Mouse (Mus musculus) stomach, postnatal 0 days (tissue): Measurements from ENCODE around the gene Crhr2. TPM values are rescaled to one million over a fixed set of nuclear protein-coding genes. Genes with fewer than 3 reads are reported as not detected.

ENCODE experiments used
- ATAC-seq: fragments of 200-750 bp; cut with Nextera tagmentation; 2 replicates; pipeline ENCODE4 v1.8.0; 2017; ENCODE audit not compliant: low FRiP score, low TSS enrichment
- DNase-seq: peaks from one replicate; pipeline ENCODE4 v3.0.0-alpha.2; 2016; ENCODE audit warnings: low spot score
- H3K27ac ChIP-seq: fragments of 300-500 bp; sonication (generic); replicated peaks from 2 replicates; pipeline ENCODE4 v1.5.1; 2014; ENCODE audit warnings: mild to moderate bottlenecking, control low read depth
- H3K27me3 ChIP-seq: fragments of 300-500 bp; sonication (generic); 2 replicates; pipeline ENCODE4 v1.6.1; 2014; ENCODE audit warnings: low read length; ENCODE audit not compliant: control insufficient read depth, insufficient read depth
- H3K36me3 ChIP-seq: fragments of 300-500 bp; sonication (generic); 2 replicates; pipeline ENCODE4 v1.6.1; 2014; ENCODE audit warnings: low read length, mixed read lengths; ENCODE audit not compliant: control insufficient read depth, insufficient read depth
- H3K4me1 ChIP-seq: fragments of 300-500 bp; sonication (generic); replicated peaks from 2 replicates; pipeline ENCODE4 v1.6.1; 2014; ENCODE audit warnings: antibody characterized with exemption; ENCODE audit not compliant: control insufficient read depth, insufficient read depth
- H3K4me2 ChIP-seq: fragments of 300-500 bp; sonication (generic); replicated peaks from 2 replicates; pipeline ENCODE4 v1.6.1; 2014; ENCODE audit warnings: low read depth, mild to moderate bottlenecking, control low read depth, moderate library complexity
- H3K4me3 ChIP-seq: fragments of 300-500 bp; sonication (generic); 2 replicates; pipeline ENCODE4 v1.5.1; 2014; ENCODE audit warnings: low read depth, low read length, control low read depth
- H3K9ac ChIP-seq: fragments of 300-500 bp; sonication (generic); 2 replicates; pipeline ENCODE4 v1.6.1; 2014; ENCODE audit warnings: mild to moderate bottlenecking, low read length, control low read depth, mixed read lengths
- H3K9me3 ChIP-seq: fragments of 300-500 bp; sonication (generic); 2 replicates; pipeline ENCODE4 v1.6.1; 2016; ENCODE audit warnings: low read length; ENCODE audit not compliant: control insufficient read depth
- CTCF ChIP-seq: IDR thresholded peaks from 2 replicates; pipeline ENCODE4 v1.5.1; 2016; ENCODE audit warnings: antibody characterized with exemption, low read depth, mild to moderate bottlenecking, moderate library complexity
- EP300 ChIP-seq: optimal IDR thresholded peaks from 2 replicates; pipeline ENCODE3; 2016; ENCODE audit warnings: antibody characterized with exemption
- WGBS: fragments of 180-500 bp; shearing (Covaris S2); extraction: QIAGEN DNeasy Blood & Tissue Kit; methylation state at CpG from one replicate; pipeline ENCODE4 v1.1.7; 2014; 5-methylcytosine and 5-hydroxymethylcytosine counted together
- polyA plus RNA-seq: library from polyadenylated mRNA; unstranded; fragments of >200 nt; fragmentation: Nextera tagmentation; extraction: Ambion mirVana; gene quantifications from 2 replicates; pipeline ENCODE4 v1.2.1, GENCODE M21; 2015

Gene Crhr2
- polyA plus RNA-seq, 1 experiment from 2014 or later = 0.23 TPM

- Histone ChIP-seq H3K4me2 (peak overlapping the region; percentile 78), H3K36me3 (no peaks in the 10 kb centered on the region), H3K9me3 (no peaks in the 10 kb centered on the region), H3K4me3 (peak overlapping the region; percentile 44), H3K27me3 (peaks cover 6% of the 10 kb centered on the region; the same call in 1 of the 2 replicates), H3K27ac (no peak overlapping the region), H3K9ac (peak overlapping the region; percentile 31; the same call in 1 of the 2 replicates), H3K4me1 (0 out of 2 replicates have a peak, but pooled peaks cover 4% of the 10 kb centered on the region)
- ATAC-seq = peak; percentile 36; the same call in 1 of the 2 replicates
- TF ChIP-seq EP300 (no peak), CTCF (peak; percentile 9; the same call in 1 of the 2 replicates)
- DNase-seq = peak; percentile 30
- WGBS = under 1% methylated on average over 68 of the region's 68 CpGs
Measured at GRCm38 (mm10) chr6:55117325-55118109, 15.3 kb downstream of the Crhr2 start.

GRCm38 (mm10) chr6:55108358-55108757 lies 24.5 kb downstream of the Crhr2 start:
- WGBS = 12% methylated on average over 7 of the region's 7 CpGs

GRCm38 (mm10) chr6:55098603-55099002 lies 34.2 kb downstream of the Crhr2 start:
- no peaks in the 10 kb centered on the region for H3K36me3 ChIP-seq
- WGBS = 58% methylated on average over 5 of the region's 5 CpGs
- H3K27me3 ChIP-seq = no peaks in the 10 kb centered on the region; the same call in 1 of the 2 replicates
- H3K4me3 ChIP-seq = no peak overlapping the region
- TF ChIP-seq CTCF = no peak
- no peak for TF ChIP-seq EP300
- no peaks in the 10 kb centered on the region for H3K9me3 ChIP-seq
- no peak overlapping the region for H3K27ac ChIP-seq
- ATAC-seq = no peak
- H3K4me1 ChIP-seq = no peaks in the 10 kb centered on the region
- no peak for DNase-seq
- H3K9ac ChIP-seq = no peak overlapping the region
- no peak overlapping the region for H3K4me2 ChIP-seq

More at GRCm38 (mm10) chr6:55108358-55108757, 24.5 kb downstream of the Crhr2 start:
- TF ChIP-seq EP300 = no peak
- TF ChIP-seq CTCF = no peak
- DNase-seq = peak; percentile 76
- Histone ChIP-seq H3K27me3 (no peaks in the 10 kb centered on the region), H3K27ac (no peak overlapping the region), H3K9me3 (no peaks in the 10 kb centered on the region), H3K36me3 (no peaks in the 10 kb centered on the region), H3K4me3 (no peak overlapping the region), H3K4me1 (no peaks in the 10 kb centered on the region), H3K9ac (no peak overlapping the region), H3K4me2 (no peak overlapping the region)
- peak; percentile 61; the same call in 1 of the 2 replicates for ATAC-seq

- no peak for ATAC-seq
- DNase-seq = no peak
Measured at GRCm38 (mm10) chr6:55098030-55098429, 34.8 kb downstream of the Crhr2 start.

GRCm38 (mm10) chr6:55093431-55094146 lies 39.2 kb downstream of the Crhr2 start:
- no peaks in the 10 kb centered on the region for H3K4me1 ChIP-seq
- no peak overlapping the region for H3K9ac ChIP-seq
- no peak overlapping the region for H3K27ac ChIP-seq
- DNase-seq = no peak
- WGBS = 30% methylated on average over 6 of the region's 6 CpGs
- ATAC-seq = no peak
- no peak for TF ChIP-seq EP300
- no peak for TF ChIP-seq CTCF
- H3K4me2 ChIP-seq = no peak overlapping the region
- H3K36me3 ChIP-seq = no peaks in the 10 kb centered on the region
- H3K27me3 ChIP-seq = no peaks in the 10 kb centered on the region; the same call in 1 of the 2 replicates
- no peaks in the 10 kb centered on the region for H3K9me3 ChIP-seq
- H3K4me3 ChIP-seq = no peak overlapping the region

More at GRCm38 (mm10) chr6:55098030-55098429, 34.8 kb downstream of the Crhr2 start:
- TF ChIP-seq EP300 = no peak
- no peak for TF ChIP-seq CTCF
- no peak overlapping the region for H3K4me3 ChIP-seq
- H3K4me2 ChIP-seq = no peak overlapping the region
- no peaks in the 10 kb centered on the region for H3K4me1 ChIP-seq
- no peak overlapping the region for H3K27ac ChIP-seq
- no peaks in the 10 kb centered on the region for H3K9me3 ChIP-seq
- H3K36me3 ChIP-seq = no peaks in the 10 kb centered on the region
- no peaks in the 10 kb centered on the region; the same call in 1 of the 2 replicates for H3K27me3 ChIP-seq
- WGBS = 43% methylated on average over 5 of the region's 5 CpGs
- no peak overlapping the region for H3K9ac ChIP-seq
